Mouse (Mus musculus) erythroblast, adult 5-6 weeks (primary cell): ENCODE results near the gene Hnrnpul1. TPM values are rescaled to one million over a fixed set of nuclear protein-coding genes. Genes with fewer than 3 reads are reported as not detected.

Source experiments
- ATAC-seq: replicated peaks from 2 replicates; pipeline ENCODE4 v1.8.0; 2016; ENCODE audit warnings: moderate number of reproducible peaks, mild to moderate bottlenecking, moderate TSS enrichment, inconsistent platforms; ENCODE audit not compliant: poor library complexity, low FRiP score, severe bottlenecking
- total RNA-seq, 2 experiments: library from RNA; stranded (forward) in 1 of 2; stranded (reverse) in 1 of 2; fragments of 150-400 nt in 1 of 2; fragments of 200-764, 138-1000 nt in 1 of 2; gene quantifications; 2 replicates each; pipeline versions ENCODE4 v1.2.3 to v1.2.4; 2015 to 2017; ENCODE audit warnings: low replicate concordance in 2 of 2

Gene Hnrnpul1
- total RNA-seq, 2 experiments from 2014 or later = 45.2 to 79.3 TPM

- ATAC-seq = no peak
Observed at GRCm38 (mm10) chr7:25781321-25781936, 26.9 kb upstream of the Hnrnpul1 start.

- no peak for ATAC-seq
Observed at GRCm38 (mm10) chr7:25780753-25781152, 26.2 kb upstream of the Hnrnpul1 start.

GRCm38 (mm10) chr7:25780021-25780420, 25.5 kb upstream of the Hnrnpul1 start:
- no peak for ATAC-seq

DNA sequence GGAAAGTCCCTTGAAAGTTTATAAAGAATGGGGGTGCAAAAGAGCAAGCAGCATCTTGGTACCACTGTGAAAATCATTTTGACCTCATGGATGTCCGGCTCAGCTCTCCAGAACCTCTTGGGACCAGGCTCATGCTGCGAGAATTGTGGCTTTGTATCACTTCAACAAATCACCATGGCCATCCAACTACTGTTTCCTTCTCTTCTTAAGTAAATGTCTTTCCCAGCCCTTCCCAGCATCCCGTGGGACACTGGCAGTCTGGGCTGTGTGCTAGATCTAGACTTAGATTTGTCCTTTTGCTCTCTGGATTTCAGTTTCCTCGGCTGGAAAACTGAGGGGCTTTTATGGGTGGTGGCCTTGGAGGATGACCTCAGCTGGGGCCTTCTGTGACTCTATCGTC, 13.7 kb upstream of the Hnrnpul1 start:
- ATAC-seq = no peak

GRCm38 (mm10) chr7:25766108-25766507, 11.6 kb upstream of the Hnrnpul1 start:
- ATAC-seq = no peak

- ATAC-seq = no peak
Observed at GRCm38 (mm10) chr7:25764221-25764620, 9.7 kb upstream of the Hnrnpul1 start.

- ATAC-seq = no peak
Observed at GRCm38 (mm10) chr7:25763678-25764077, 9.1 kb upstream of the Hnrnpul1 start.

DNA sequence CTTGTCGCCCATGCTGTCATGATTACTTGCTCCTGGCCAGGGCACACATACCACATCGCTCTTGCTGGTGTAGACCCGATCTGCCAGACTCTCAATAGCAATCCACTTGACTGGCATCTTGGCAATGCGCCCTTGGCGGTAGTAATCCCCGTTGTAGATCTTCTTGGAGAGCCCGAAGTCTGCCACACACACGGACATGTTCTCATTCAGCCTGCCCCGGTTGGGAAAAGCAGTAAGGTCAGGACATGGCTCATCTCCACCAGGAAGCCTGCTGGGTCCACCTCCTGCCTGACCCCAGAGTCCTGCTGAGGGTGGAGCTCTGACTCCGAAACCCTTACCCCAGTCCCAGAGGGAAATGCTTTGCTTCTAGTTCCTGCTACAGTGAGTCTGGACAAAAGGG, 6.8 kb upstream of the Hnrnpul1 start:
- no peak for ATAC-seq

DNA sequence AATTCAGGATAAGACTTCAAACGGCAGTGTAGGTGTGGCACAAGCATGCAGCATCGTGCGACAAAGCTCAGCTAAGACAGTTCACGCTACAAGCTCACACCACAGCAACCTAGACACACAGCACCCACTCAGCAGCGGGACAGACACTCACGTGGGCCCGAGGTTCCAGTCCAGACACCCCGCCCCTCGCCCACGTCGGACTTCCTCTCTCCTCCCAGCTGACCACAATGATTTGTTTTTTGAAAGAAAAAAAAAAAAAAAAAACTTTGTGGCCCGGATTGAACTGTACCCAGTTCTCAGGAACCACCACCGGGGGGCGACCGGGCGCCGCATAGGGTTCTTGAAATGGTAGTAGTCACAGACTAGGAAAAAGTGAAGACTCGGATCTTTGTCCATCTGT, 1.5 kb upstream of the Hnrnpul1 start:
- peak; percentile 28 for ATAC-seq

GRCm38 (mm10) chr7:25755468-25755833, 894 bp upstream of the Hnrnpul1 start:
- peak; percentile 63 for ATAC-seq

- no peak for ATAC-seq
Observed at GRCm38 (mm10) chr7:25754439-25754737, 169 bp downstream of the Hnrnpul1 start.

- no peak for ATAC-seq
Observed at GRCm38 (mm10) chr7:25753643-25754438, 716 bp downstream of the Hnrnpul1 start.

DNA sequence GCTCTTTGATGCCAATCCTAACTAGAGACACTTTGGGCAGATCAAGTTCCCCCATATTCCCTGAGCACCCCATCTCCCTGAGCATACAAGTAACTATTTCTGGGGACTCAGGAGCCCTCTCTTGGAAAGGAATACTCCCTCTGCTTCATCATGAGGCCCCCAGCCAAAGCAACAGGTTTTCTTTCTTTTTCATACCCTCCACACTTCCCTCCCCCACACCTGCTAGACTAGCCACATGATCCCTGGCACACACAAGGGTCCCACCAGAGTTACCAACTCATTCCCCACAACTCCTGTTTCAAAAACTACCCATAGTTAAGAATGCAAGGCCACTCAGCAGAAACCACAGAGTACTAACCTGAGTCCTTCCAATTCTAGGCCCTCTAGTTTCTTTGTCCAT, 1.5 kb downstream of the Hnrnpul1 start:
- no peak for ATAC-seq

DNA sequence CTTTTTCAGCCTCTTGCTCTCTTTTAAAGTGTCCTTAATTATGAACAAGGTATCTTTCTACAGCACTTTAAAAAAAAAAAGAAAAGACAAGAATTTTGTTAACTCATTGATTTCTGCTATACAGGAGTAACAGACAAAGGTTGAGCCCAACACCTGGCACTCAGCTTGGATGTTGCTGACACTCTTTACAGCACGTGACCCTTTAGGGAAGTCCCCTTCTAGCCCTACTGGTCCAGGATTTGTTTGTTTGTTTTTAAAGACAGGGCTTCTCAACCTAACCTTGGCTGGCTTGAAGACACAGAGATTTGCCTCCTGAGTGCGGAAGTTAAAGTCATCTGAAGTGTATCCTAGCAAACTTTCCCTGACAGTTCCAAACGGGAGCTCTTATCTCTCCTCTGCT, 7.7 kb downstream of the Hnrnpul1 start:
- no peak for ATAC-seq

DNA sequence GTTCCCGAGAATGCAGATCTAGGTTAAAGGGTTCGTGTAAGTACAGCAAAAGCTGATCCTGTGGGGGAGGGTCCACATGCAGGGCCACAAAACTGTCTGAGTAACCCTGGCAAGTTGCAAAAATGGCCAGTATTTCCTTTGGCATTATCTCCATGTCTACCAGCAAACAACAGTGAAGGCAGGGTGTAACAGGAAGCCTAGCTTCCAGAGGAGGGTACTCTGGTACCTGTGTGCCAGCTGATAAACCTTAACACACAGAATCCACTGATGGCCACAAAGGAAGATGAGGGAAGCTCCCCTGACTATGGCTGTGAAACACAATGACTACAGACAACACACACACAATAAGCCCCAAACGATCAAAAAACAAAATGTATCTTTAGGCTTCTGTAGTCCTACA, 16.3 kb downstream of the Hnrnpul1 start:
- no peak for ATAC-seq

DNA sequence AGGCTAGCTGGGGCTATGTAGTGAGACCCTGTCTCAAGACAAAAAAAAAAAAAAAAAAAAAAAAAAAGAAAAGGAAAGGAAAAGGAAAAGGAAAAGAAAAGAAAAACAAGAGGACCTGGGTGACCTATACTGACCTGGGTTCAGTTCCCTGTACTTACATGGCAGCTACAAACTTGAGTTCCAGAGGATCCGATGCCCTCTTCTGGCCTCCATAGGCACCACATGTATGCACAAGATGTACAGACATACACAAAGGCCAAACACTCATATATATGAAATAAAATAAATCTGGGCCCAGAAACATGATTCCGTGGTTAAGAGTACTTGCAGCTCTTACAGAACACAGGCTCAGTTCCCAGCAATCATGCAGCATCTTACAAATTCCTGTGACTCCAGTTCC, 17.6 kb downstream of the Hnrnpul1 start:
- ATAC-seq = no peak

DNA sequence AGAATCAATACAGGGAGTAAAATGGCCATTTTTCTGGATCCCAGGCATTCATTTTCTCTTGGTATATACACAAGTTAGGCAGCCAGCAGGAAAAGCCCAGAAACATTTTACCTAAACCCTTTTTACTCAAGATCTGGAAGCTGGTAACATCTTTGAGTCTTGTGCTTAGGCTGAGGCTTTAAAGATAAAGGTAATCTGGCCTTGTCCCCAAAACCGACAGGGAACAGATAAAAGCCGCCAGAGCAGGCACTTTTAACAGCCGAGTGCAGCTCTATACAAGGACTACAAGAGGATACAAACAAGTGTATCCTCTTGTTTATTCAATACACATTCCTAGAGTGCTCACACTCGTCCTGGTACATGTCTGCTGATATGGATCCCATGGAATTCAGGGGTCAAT, 19.6 kb downstream of the Hnrnpul1 start:
- no peak for ATAC-seq

- ATAC-seq = no peak
Observed at GRCm38 (mm10) chr7:25731294-25732055, 23.1 kb downstream of the Hnrnpul1 start.

DNA sequence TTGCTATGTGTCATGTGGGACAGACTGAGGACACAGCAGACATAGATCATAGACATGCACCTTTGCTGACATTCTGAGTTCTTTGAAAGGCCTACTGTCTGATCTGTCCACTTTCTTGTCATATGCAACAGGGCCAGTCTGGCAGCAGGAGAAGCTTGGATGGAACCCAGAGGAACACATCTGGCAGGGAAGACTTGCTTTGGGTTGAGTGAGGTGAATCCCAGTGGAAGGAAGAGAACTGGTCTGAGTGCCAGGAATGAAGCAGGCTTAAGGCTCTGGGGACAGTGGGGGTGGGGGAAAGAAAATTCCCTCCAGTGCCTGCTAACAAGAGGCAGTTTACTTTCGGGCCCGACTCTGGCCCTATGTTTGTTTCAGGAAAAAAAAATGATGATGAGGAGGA, 24.7 kb downstream of the Hnrnpul1 start:
- ATAC-seq = no peak

- no peak for ATAC-seq
Observed at GRCm38 (mm10) chr7:25729396-25729795, 25.2 kb downstream of the Hnrnpul1 start.

DNA sequence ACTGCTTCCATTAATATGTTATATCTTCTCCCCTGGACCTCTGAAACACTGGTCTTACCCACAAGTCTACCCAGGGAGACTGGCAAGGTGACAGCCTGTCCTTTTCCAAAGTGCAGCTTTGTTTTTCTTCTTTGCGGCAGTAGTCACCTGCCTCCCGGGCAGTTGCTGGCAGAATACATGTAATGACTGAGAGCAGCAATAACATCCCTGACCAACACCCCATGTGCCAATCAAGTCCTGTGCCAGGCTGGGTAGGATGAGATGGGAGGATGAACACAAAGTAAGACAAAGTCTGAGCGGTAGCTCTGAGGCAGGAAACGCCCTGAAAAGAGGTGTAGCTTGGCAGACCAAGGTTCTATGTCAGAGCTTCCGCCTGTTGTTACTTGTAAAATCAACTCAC, 26.8 kb downstream of the Hnrnpul1 start:
- no peak for ATAC-seq
